Mouse (Mus musculus): ENCODE measurements around the gene Tti1.

- no peak for TF ChIP-seq POLR2A (IDR thresholded peaks at IDR 0.05; ENCODE audit: insufficient read depth, low read depth, low read length)
- TF ChIP-seq EP300 (IDR thresholded peaks at IDR 0.05; ENCODE audit: insufficient read depth, low read depth, low read length), result no peak
- no peak for TF ChIP-seq CTCF (IDR thresholded peaks at IDR 0.05)
Measured at GRCm38 (mm10) chr2:157970124-157970523, 58.1 kb downstream of the Tti1 start.

Measured in heart, adult 2 months (tissue).